Mouse (Mus musculus): ENCODE measurements around the gene Nf2.

The Nf2 gene

DNA sequence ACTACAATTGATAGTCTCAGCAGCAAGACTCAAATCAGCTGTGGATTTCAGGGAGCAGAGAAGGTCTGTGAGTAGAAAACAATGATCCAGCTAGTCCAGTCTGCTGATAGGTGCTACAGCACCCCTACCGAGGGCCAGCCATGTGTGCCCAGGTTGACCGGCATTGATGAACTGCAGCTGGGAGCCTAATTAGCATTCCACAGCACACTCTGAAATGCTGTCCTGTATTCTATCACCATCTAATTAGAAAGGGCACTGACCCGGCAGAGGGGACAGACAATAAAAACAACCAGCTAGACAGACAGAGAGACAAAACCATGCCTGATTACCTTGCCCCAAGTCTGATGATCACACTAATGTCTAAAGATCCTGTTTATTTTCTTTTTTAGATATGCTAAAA, 56.3 kb downstream of the Nf2 start:
- DNase-seq (ENCODE audit: low spot score): no peak

DNA sequence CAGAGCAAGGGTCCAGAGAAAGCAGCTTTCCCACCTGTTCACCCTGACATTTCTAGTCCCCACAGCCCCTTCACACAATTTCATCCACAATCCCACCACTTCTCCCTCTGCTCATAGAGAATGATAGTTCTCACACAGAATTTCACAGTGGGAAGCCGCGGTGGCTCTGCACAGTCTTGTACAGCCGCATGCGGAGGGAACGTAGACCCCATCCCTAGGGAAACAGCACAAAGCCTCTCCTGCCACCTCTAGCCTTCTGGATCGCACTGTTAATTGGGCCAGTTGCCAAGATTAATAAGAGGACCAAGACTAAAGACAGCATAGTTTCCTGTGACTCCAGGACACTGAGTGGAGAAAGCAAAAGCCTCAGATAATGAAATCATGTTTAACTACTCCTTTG, 57.8 kb downstream of the Nf2 start:
- no peak for DNase-seq (ENCODE audit: low spot score)

DNA sequence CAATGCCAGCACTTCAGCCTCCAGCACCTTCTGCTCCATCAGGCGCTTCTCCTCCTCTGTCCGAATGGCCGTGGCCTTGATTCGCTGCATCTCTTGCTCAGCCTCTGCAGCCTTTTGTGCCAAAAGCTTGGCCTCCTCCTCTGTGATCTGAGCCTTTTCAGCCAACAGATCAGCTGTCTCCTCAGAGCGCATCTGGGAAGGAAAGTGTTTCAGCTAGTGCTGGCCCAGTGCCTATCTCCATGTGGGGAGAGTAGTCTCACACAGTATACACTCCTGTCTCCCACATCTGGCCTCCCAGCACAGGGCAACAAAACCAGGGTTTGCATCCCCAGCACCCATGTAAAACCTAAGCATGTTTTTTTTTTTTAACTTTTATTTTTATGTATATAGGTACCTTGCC, 59.6 kb downstream of the Nf2 start:
- DNase-seq (ENCODE audit: low spot score): no peak

DNA sequence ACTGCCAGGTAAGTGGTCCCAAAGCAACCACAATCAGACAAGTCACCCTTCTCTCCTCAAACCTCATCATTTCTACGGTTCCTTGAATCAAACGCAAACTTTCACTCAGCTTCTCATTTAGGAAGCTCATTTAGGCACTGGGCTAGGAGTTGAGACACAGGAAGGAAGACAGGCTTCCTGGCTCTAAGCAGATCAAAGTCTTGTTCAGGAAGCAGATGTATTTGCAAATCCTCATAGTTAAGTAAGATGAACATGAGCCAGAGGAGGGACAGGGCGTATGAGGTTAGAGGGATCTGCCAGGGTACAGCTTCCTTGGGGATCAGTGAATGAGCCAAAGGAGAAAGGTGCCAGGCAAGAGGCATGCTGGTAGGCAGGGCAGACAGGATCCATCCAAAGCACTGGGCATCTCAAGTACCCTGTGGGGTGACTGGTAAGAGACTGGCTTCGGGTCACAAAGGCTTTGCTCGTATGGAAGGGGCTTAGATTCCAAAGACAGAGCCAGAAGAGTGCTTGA, 64.7 kb downstream of the Nf2 start:
- DNase-seq (ENCODE audit: low spot score): peak; percentile 35

DNA sequence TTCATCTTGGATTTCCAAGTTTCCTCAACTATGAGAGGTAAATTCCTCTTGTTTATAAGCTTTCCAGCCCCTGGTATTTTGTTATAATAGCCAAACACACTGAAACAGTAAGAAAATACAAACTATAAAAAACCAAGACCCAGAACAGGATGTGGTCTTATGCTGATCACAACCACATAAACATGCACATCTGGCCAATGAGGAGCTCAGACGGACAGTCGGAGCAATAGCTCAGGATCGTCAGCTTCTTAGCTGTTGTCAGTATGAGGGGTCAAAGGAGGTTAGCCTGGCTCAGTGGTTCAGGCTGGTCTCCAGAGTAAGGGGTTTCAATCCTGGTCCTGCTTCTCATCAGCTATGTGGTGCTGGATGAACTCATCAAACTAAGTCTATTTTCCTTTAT, 66.2 kb downstream of the Nf2 start:
- DNase-seq (ENCODE audit: low spot score): no peak

DNA sequence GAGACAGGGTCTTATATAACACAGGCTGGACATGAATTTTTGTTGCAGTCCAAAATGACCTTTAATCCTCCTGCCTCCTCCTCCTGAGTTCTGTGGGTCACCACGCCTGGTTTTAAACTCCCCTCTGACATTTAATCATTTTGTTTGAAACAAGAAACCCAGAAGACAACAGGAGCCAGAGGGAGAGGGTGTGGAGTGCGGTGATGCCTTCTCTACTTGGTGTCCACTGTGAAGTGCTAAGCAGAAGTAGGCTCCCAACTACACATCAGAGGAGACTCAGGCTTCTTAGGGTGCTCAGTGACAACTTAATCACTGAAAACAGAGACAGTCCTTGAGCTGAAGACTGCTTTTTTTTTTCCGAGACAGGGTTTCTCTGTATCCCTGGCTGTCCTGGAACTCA, 68.4 kb downstream of the Nf2 start:
- no peak for DNase-seq (ENCODE audit: low spot score)

DNA sequence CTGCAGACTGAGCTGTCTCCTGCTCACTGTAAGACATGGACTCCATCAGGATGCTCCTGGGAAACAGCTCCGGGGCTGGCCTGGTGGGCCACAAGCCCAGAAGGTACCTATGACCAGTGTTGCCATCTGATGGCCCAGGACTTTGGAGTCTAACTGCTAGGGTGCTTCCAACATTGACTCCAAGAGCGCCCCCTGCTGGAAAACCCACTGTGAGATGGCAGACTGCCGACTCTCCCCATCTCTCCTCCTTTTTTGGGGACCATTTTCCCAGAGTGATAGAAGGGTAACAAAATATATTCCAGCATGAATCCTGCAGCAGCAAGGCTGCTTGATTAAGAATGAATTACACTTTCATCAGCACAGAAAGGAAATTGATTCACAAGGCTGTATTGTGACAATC, 76.4 kb downstream of the Nf2 start:
- DNase-seq (ENCODE audit: low spot score): peak; percentile 49

DNA sequence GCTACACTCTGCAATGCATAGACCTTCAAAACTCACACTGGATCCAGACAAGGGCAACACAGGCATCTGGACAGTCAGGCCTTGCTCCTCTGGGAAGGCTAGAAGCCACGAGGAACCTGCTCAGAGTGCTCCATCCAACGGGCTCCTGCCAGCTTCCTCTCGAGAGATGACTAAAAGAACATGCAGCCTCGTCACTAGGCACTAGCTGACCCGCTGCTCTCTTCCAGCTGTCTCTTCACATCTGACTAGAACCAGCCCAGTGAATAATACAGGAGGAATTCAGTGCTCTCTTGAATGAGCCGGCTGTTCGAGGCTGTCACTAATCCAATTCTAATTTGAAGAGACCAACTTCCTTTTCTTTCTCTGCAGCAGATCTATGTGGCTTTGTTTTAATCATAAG, 77.6 kb downstream of the Nf2 start:
- DNase-seq (ENCODE audit: low spot score): no peak

DNA sequence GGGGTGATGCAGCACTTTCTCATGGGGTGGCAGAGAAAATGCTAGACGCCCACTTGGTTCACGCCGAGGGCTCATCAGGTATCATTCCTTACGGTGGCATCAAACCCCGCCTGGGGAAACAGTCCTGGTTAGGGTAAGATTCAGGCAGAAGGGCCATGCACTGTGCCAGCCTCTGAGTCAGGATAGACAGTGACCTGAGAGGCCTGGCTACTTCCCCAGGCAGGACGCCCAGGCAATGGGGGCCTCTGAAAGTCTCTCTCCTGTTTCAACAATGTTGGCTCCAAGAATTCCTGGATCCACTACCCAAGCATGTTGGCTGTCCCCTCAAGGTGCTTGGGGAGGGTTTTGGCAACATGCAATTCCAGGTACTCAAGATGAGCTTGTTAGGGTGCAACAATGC, 79.5 kb downstream of the Nf2 start:
- no peak for DNase-seq (ENCODE audit: low spot score)

DNA sequence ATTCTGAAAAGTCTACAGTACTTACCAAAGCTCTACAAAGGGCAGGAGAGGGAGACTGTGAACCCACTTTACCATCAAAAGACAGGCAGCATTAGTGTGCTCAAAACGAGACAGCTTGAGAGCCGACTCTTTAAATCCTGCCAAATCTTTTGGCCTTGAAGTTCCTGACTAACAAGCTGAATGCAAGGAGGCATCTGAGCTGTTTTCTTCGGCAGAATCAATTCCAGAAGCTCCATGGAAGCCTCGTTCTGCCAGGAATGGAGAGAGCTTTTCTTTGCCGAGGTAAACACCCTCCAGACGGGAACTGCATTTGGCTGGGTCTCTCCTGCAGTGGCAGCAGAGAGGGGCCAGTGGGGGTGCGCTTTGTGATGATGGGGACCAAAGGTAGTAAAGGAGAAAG, 80.0 kb downstream of the Nf2 start:
- DNase-seq (ENCODE audit: low spot score): no peak

DNA sequence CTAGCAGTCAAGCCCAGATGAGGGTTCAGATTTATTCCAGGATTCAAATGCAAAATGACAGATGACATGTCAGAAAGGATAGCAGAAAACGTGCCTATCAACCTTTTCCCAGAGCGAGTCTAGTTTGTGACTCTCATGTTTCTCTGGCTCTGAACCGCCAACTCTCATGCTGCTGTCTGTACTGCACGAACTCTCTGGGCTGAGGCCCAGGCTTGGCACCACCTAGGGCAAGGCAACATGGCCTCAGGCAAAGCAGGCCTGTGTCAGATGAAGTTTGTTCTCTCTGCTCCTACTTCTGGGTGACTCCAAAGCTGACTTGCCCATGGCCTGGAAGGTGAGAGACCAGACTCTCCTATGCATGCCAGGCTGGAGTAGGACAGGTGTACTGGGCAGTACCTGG, 80.9 kb downstream of the Nf2 start:
- DNase-seq (ENCODE audit: low spot score): no peak

DNA sequence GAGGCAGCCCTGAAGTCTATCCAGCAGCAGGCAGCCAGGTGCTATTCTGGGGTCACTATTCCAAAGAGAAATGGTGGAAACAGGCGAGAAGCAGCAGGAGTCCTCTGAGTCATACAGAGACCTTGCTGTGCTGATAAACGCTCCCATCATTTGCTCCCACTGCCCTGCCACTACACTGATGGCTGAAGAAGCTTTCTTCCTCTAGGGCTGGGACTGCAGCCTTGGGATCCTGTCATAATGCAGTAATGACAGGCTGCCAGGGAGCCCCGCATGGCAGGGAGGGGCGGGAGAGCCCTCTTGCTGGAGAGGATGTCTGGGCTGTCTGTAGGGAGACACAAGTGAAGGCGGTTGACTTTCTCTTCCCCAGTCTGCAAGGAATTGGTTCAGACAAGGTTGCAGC, 84.9 kb downstream of the Nf2 start:
- DNase-seq (ENCODE audit: low spot score): no peak

DNA sequence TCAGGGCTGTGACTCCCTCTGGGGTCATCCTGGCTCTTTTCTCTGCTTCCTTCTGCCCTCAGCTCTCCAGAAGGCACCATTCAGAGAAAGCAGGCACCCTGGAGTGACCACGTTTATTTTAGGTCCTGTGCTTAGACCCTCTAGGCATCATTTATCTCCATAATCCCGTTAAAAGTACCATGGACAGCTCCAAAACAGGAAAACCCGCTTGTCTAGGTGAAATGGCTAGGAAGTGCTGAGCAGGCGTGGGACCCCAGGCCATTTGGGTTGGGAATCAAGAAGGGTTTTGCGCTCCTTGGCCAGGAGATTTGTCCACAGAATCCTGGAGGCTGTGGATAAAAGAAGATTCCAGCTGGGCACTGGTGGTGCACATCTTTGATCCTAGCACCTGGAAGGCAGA, 85.7 kb downstream of the Nf2 start:
- no peak for DNase-seq (ENCODE audit: low spot score)

DNA sequence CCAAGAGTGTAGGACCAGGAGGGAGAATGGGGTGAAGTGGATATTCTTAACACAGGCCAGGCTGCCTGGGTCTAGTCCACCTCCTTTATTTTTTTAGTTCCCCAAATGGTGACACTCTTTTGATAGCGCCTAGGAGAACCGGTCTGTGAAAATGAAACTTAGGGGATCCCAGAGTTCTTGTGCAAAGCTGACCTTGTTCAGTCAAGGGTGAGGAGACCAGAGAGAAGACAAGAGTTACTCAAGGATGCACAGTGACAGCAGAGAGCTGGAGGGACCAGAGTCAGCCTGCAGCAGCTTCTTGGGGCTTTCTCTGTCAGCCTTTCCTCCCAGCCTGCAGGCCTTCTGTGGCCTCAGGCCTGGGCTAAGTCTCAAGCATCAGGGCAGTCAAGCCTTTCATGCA, 86.8 kb downstream of the Nf2 start:
- no peak for DNase-seq (ENCODE audit: low spot score)

DNA sequence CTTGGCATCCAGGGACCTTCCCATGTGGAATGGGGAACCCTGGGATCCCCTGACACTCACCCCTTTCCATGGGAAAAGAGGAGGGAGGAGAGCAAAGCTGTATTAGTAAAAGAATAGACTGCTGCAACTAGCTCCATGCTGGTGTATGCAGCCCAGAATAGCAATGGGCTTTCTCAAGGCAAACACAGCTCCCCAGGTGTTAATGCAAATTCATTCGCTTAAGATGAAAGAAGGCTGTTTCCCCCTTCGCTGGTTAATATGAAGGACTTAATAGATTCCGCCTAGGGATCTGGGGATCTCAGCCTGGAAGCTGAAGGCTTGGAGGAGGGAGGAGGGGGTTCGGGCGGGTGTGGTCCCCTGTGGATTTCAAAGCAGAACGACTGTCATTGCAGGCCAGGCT, 87.3 kb downstream of the Nf2 start:
- DNase-seq (ENCODE audit: low spot score): no peak

DNA sequence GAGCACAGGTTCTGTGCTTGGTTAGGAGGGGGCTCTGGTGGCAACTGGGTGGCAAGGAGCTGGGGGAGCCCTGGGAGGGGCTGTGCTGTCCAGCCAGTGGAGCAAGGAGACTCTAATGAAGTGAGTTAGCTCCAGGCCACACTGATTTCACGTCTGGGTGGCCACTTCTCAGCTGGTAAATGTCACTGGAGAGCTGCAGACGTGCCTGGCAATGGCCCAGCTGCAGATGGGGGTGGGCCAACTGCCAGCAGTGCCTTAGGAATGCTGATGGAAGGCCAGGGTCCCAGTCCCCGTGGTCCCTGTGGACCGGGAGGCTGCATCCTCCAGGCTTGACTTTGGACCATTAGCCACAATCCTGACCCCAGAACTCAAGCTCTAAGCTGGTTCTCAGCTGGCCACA, 88.9 kb downstream of the Nf2 start:
- DNase-seq (ENCODE audit: low spot score): no peak

DNA sequence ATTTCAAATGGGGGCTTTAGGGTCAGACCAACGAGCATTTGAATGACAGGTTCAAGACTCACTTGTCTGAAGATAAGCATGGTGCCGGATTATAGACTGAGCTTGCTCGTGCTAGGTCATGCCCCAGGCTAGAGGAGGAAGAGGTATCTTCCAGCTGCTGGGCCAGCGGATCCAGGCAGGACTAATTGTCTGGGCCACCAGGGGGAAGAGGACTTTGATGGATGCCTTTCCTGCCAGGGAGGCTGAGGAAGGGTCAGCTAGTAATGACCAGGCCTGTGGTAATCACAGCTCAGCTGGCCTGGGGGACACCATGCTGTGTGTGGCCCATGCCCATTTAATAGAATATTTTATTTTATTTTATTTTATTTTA, 91.6 kb downstream of the Nf2 start:
- no peak for DNase-seq (ENCODE audit: low spot score)

DNA sequence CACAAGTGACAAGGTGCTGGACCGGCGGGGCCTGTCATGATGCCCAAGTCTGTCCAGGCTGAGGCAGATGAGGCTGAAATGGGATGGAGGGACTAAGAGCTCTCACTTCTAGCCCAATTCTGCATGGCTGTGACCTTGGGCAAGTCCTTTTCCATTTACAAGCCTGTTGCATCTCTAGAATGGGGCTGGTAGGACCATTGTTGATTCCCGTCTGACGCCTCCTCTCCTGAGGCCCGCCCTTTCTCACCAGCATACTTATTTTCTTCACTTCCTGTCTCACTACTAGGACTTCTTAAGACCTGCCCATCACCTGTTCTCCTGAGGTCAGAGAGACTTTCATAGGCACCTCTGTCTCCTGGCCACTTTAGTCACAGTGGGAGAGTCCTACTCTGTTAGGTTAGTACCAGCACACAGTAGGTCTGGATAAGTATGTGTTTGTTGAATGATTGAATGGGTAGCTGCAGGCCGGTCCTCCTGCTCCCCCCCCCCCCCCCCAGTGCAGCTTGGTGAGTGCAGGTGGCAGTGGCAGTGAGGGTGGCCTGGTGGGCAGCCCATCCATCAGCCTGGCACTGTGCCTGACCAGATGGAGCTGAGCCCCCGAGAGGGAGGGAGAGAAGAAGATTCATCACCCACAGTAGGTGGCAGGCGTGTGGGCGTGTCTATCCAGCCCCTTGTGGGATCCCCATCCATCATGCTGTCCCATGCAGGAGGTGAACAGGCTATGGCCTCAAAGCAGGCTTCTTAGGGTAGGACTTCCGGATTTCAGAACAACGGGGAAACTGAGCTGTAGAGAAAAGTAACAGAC, 92.2 kb downstream of the Nf2 start:
- no peak for DNase-seq (ENCODE audit: low spot score)

DNA sequence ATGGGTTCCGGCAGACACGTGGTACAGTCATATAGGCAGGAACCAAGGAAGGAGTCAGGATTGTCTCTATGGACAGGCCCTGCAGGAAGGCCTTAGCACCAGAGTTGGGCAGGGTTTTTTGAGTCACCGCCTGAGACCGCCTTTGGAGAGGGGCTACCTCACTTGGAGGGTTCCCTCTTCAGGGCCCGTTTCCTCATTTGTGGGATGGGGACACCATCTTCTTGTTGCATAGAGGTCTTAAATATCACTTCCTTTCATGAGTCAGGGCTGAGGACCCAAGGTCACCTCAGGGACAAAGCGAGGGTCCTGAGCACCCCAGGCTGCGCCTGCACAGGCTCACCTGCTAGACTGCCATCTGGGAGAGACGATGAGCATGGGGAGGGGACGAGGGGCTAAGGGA, 92.9 kb downstream of the Nf2 start:
- DNase-seq (ENCODE audit: low spot score): no peak

DNA sequence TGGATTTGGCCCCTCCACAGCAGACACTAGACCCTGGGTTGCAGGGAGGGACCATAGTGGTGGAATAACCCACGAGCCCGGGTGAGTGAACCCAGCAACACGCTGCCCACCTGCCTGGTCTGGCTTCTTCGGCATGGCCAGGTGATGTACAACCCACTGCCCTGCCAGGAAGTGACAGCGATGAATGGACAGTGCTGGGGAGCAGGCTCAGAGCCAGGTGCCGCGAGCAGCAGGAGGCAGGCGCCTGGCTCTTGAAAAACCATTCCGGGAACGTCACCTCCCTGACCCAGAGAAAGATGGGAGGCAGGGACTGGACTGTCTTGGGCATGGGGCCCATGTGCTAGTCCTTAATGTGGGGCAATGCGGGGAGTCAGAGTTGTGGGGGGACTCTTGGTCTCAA, 94.5 kb downstream of the Nf2 start:
- DNase-seq (ENCODE audit: low spot score): no peak

DNA sequence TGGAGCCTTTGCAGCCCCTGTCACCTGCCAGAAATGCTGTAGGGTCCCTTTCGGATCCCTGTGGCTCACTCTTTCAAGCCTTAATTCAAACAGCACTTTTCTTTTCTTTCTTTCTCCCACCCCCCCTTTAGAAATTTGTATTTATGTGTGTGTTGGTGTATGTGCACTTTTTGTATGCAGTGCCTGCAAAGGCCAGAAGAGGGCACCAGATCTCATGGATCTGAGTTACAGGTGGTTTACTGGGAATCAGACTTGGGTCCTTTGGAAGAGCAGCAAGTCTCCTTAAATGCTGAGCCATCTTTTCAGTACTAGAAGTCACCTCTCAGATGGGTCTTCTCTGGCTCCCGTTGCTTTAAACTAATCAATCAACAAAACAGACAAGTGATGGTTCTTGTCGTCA, 95.3 kb downstream of the Nf2 start:
- no peak for DNase-seq (ENCODE audit: low spot score)

DNA sequence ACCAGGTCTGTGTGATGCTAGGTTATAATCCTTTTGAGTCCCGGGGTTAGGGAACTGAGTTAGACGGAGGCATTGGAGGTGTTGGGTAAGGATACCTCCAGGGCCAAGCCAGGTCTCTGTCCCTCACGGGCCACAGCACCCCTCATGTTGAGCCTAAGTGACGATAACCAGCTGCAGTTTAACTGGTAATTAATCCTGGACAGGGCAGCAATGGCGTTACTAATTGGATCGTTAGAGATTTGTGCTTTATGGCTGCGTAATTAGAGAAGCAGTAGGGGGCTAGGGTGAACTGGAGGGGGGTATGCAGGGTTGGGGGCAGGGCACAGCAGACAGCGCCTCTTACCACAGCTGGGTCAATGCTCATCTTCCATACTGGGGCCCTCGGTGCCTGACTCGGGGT, 96.5 kb downstream of the Nf2 start:
- DNase-seq (ENCODE audit: low spot score): no peak

DNA sequence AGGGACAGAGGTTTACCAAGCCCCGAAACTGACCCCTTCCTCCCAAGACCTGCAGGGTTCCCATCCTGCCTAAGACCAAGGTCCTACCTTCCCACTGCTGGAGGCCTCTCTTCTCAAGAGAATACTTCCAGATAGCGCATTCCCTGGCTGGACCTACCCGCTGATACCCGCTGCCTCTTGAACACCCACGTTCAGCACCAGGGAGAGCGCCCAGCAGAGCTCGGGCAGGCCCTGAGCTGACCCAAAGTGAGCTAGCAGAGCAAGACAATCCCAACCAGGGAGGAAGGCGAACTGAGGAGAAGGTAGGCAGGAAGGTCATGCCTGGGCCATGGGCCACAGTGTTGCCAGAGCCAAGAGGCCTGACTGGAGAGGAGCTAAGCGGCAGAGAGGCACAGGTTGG, 99.1 kb downstream of the Nf2 start:
- DNase-seq (ENCODE audit: low spot score): peak; percentile 53

DNA sequence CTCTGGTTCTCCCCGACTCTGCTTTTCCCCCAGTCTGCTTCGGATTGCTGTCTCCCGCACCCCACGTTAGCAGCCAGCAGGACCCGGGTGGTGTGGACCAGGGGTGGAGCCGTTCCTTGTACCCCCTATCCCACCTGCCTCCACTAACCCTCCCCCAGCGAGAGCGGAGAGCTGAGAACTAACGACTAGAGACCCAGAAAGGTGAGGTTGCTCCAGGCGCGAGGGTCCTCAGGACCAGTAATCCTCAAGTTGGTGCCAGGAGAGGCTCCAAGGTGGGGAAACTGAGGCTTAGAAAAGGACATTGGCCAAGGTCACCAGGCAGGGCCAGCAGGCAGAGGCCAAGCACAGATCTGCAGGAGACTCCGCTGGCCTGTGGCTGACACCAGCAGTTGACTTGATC, 102.1 kb downstream of the Nf2 start:
- DNase-seq (ENCODE audit: low spot score): no peak

DNA sequence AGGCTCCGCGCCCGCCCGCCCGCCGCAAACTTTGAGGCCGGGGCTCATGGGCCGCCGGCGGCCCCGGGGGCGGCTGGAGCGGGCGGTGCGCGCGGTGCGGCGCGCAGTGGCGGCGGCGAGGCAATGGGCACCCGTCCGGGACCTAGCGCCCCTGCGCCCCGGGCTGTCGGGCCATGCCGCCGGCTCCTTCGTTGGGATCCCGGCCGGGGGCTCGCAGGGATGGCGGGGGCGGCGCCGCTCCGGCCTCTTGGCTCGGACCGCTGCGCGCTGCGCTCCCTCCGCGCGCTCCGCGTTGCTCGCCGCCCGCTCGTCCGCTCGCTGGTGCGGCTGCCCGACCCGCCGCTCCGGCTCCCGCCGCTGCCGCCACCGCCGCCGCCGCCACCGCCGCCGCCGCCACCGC, 102.6 kb downstream of the Nf2 start, which contains the start of gene Cabp7:
Gene Cabp7, minus strand, starts transcription at position 46 of the 400 bp plus-strand sequence.
- DNase-seq (ENCODE audit: low spot score): no peak
